Mouse (Mus musculus): ENCODE results near the gene Fgf14. TPM values are rescaled to one million over a fixed set of nuclear protein-coding genes. Genes with fewer than 3 reads are reported as not detected.

Fgf14 gene
- total and polyA plus RNA-seq, 2 experiments from 2014 or later, result 35.2 to 49.1 TPM

GRCm38 (mm10) chr14:124669739-124670138, 7.2 kb downstream of the Fgf14 start:
- no peaks in the 10 kb centered on the region for H3K36me3 ChIP-seq (ENCODE audit: insufficient read depth, low read length)
- 5% methylated on average over 7 of the region's 7 CpGs for WGBS
- no peak overlapping the region for H3K27ac ChIP-seq (ENCODE audit: low read depth, low read length)
- H3K4me2 ChIP-seq (ENCODE audit: low read depth, low read length, poor library complexity, severe bottlenecking), result peak overlapping the region; percentile 12; the same call in 1 of the 2 replicates
- TF ChIP-seq CTCF (IDR thresholded peaks at IDR 0.05), result no peak
- DNase-seq (ENCODE audit: low spot score) (peak; percentile 89), ATAC-seq (ENCODE audit: low FRiP score) (peak; percentile 84)
- H3K4me1 ChIP-seq (ENCODE audit: insufficient read depth, low read length), result no peaks in the 10 kb centered on the region
- no peaks in the 10 kb centered on the region for H3K27me3 ChIP-seq (ENCODE audit: insufficient read depth, low read length)
- H3K9me3 ChIP-seq (ENCODE audit: low read length), result no peaks in the 10 kb centered on the region
- H3K4me3 ChIP-seq (ENCODE audit: low read depth, low read length), result no peak overlapping the region
- no peak overlapping the region for H3K9ac ChIP-seq (replicated peaks; ENCODE audit: low read length, poor library complexity, severe bottlenecking)

DNA sequence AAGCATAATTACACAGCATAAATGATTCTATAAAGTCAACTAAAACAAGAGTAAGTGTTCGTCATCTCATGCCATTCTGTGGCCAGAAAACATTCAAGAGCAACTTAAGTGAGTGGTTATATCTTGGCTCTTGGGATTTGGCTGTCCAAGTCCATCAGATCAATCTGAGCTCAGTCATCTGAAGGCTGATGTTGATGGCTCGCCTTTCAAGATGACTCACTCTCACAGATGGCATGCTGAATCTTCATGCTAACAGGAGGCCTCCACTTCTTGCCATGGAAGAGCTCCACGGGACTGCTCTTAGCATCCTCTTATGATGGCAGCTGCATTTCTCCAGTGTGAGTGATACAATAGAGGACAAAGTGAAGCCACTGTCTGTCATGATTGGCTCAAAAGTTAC, 34.1 kb downstream of the Fgf14 start:
- Histone ChIP-seq H3K9me3 (ENCODE audit: low read length) (no peaks in the 10 kb centered on the region), H3K27ac (ENCODE audit: low read depth, low read length) (no peak overlapping the region), H3K27me3 (ENCODE audit: insufficient read depth, low read length) (no peaks in the 10 kb centered on the region), H3K9ac (replicated peaks; ENCODE audit: low read length, poor library complexity, severe bottlenecking) (no peak overlapping the region), H3K4me1 (ENCODE audit: insufficient read depth, low read length) (no peaks in the 10 kb centered on the region), H3K4me2 (ENCODE audit: low read depth, low read length, poor library complexity, severe bottlenecking) (no peak overlapping the region), H3K4me3 (ENCODE audit: low read depth, low read length) (no peak overlapping the region), H3K36me3 (ENCODE audit: insufficient read depth, low read length) (no peaks in the 10 kb centered on the region)
- 79% methylated on average over 3 of the region's 3 CpGs for WGBS
- no peak for TF ChIP-seq CTCF (IDR thresholded peaks at IDR 0.05)
- DNase-seq (ENCODE audit: low spot score) (no peak), ATAC-seq (ENCODE audit: low FRiP score) (no peak)

DNA sequence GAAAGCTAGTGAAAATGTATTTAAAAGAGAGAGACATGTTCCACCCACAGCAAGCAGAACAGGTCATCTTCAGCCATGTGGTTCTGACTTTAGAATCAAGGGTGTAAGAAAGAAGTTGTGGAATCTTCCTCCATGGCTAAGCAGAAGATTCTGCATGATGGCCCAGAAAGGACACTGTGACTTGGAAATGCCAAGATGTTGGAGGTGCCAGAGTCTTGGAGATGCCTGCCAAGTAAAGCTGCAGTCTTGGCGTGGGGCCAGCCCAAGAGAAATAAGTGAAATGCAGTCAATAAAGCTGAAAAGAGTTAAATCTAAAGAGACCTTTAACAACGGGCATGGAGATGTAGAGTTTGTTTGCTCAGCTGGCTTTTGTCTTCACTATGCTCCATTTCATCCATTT, 42.0 kb downstream of the Fgf14 start:
- no peaks in the 10 kb centered on the region for H3K4me1 ChIP-seq (ENCODE audit: insufficient read depth, low read length)
- no peaks in the 10 kb centered on the region for H3K27me3 ChIP-seq (ENCODE audit: insufficient read depth, low read length)
- 49% methylated on average over 2 of the region's 2 CpGs for WGBS
- no peak overlapping the region for H3K27ac ChIP-seq (ENCODE audit: low read depth, low read length)
- no peak overlapping the region for H3K4me3 ChIP-seq (ENCODE audit: low read depth, low read length)
- DNase-seq (ENCODE audit: low spot score) (peak; percentile 20), ATAC-seq (ENCODE audit: low FRiP score) (no peak)
- H3K9me3 ChIP-seq (ENCODE audit: low read length), result no peaks in the 10 kb centered on the region
- no peaks in the 10 kb centered on the region for H3K36me3 ChIP-seq (ENCODE audit: insufficient read depth, low read length)
- TF ChIP-seq CTCF (IDR thresholded peaks at IDR 0.05), result no peak
- H3K4me2 ChIP-seq (ENCODE audit: low read depth, low read length, poor library complexity, severe bottlenecking), result no peak overlapping the region
- H3K9ac ChIP-seq (replicated peaks; ENCODE audit: low read length, poor library complexity, severe bottlenecking), result no peak overlapping the region

- no peak overlapping the region for H3K4me2 ChIP-seq (ENCODE audit: low read depth, low read length, poor library complexity, severe bottlenecking)
- 64% methylated on average over 2 of the region's 2 CpGs for WGBS
Measured at GRCm38 (mm10) chr14:124613473-124613872, 63.5 kb downstream of the Fgf14 start.

GRCm38 (mm10) chr14:124606036-124606711, 70.8 kb downstream of the Fgf14 start:
- H3K4me1 ChIP-seq (ENCODE audit: insufficient read depth, low read length), result no peaks in the 10 kb centered on the region
- H3K4me2 ChIP-seq (ENCODE audit: low read depth, low read length, poor library complexity, severe bottlenecking), result no peak overlapping the region
- H3K27ac ChIP-seq (ENCODE audit: low read depth, low read length), result no peak overlapping the region
- H3K27me3 ChIP-seq (ENCODE audit: insufficient read depth, low read length), result no peaks in the 10 kb centered on the region
- DNase-seq (ENCODE audit: low spot score), result peak; percentile 30
- H3K36me3 ChIP-seq (ENCODE audit: insufficient read depth, low read length), result no peaks in the 10 kb centered on the region
- no peaks in the 10 kb centered on the region for H3K9me3 ChIP-seq (ENCODE audit: low read length)
- no peak overlapping the region for H3K9ac ChIP-seq (replicated peaks; ENCODE audit: low read length, poor library complexity, severe bottlenecking)
- no peak for TF ChIP-seq CTCF (IDR thresholded peaks at IDR 0.05)
- no peak overlapping the region for H3K4me3 ChIP-seq (ENCODE audit: low read depth, low read length)
- ATAC-seq (ENCODE audit: low FRiP score), result no peak
- 97% methylated on average over 2 of the region's 2 CpGs for WGBS

More at GRCm38 (mm10) chr14:124613473-124613872, 63.5 kb downstream of the Fgf14 start:
- Histone ChIP-seq H3K27ac (ENCODE audit: low read depth, low read length) (no peak overlapping the region), H3K27me3 (ENCODE audit: insufficient read depth, low read length) (no peaks in the 10 kb centered on the region), H3K4me1 (ENCODE audit: insufficient read depth, low read length) (no peaks in the 10 kb centered on the region), H3K36me3 (ENCODE audit: insufficient read depth, low read length) (no peaks in the 10 kb centered on the region), H3K9ac (replicated peaks; ENCODE audit: low read length, poor library complexity, severe bottlenecking) (no peak overlapping the region), H3K9me3 (ENCODE audit: low read length) (no peaks in the 10 kb centered on the region), H3K4me3 (ENCODE audit: low read depth, low read length) (no peak overlapping the region)
- TF ChIP-seq CTCF (IDR thresholded peaks at IDR 0.05), result no peak
- ATAC-seq (ENCODE audit: low FRiP score), result no peak
- DNase-seq (ENCODE audit: low spot score), result no peak

DNA sequence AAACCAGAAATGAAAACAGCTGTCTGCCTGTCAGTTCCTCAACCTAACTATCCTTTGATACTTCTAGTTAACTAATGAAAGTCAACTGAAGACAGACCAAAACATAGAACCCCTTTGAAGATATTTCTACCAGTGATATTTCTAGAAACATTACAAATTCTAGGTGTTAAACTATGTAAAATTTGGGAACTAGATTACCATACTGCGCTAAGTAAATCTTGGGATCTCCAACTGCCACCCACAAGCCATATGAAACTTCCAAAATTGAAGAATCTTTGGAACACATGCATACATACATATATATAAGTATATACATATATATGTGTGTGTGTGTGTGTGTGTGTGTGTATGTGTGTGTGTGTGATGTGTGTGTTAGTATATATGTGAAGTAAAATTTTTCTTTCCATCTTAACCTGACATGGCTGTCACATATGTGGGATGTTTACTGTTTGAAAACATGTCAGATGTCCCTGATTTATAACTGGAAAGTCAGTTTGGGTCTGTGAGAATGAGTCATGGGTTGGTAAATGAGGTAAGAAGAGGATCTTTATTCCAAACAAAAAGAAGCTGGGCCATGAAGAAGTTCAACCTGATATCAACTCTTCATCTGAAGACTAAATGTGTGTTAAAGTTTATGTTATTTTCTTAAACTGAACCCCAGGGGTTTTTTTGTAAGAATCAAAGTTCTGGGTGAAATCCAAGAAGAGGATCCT, 71.7 kb downstream of the Fgf14 start:
- 95% methylated on average over 1 of the region's 1 CpGs for WGBS
- Histone ChIP-seq H3K9me3 (ENCODE audit: low read length) (no peaks in the 10 kb centered on the region), H3K4me2 (ENCODE audit: low read depth, low read length, poor library complexity, severe bottlenecking) (no peak overlapping the region), H3K36me3 (ENCODE audit: insufficient read depth, low read length) (no peaks in the 10 kb centered on the region), H3K9ac (replicated peaks; ENCODE audit: low read length, poor library complexity, severe bottlenecking) (no peak overlapping the region), H3K27ac (ENCODE audit: low read depth, low read length) (no peak overlapping the region), H3K4me3 (ENCODE audit: low read depth, low read length) (no peak overlapping the region), H3K27me3 (ENCODE audit: insufficient read depth, low read length) (no peaks in the 10 kb centered on the region), H3K4me1 (ENCODE audit: insufficient read depth, low read length) (no peaks in the 10 kb centered on the region)
- no peak for DNase-seq (ENCODE audit: low spot score)
- no peak for ATAC-seq (ENCODE audit: low FRiP score)
- TF ChIP-seq CTCF (IDR thresholded peaks at IDR 0.05), result no peak

Measured in midbrain, postnatal 0 days (tissue).